Mouse (Mus musculus) MEL-GATA-1-ER (cell line): Measurements from ENCODE around the gene Rusc2.

Experiments
- DNase-seq: peaks from one replicate; pipeline ENCODE4 v3.0.0-alpha.2; 2012; ENCODE audit warnings: low read depth; ENCODE audit errors: extremely low read depth

The Rusc2 gene

GRCm38 (mm10) chr4:43415221-43416070 is 33.7 kb downstream of the Rusc2 start:
- DNase-seq: no peak

GRCm38 (mm10) chr4:43416071-43416490 is 34.3 kb downstream of the Rusc2 start:
- DNase-seq: no peak

- peak; percentile 94 for DNase-seq
These were observed 35.7 kb downstream of the Rusc2 start for GRCm38 (mm10) chr4:43417269-43418062.

DNA sequence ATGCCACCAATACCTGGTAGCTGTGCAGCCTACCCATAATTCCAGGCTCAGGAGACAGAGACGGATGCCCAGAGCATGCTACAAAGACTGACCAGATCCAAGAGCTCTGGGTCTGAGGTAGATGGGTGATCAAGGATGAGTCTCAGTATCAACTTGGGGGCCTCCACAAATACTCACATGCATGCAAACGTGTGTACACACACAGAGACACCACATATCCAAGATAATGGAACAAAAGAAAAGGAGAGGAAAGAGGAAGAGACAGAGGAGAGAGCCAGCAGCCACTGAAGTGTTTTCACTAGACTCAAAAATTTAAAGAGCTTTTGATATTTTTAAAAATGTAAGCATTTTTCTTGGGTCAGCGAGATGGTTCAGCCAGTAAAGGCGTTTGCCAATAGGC is 36.7 kb downstream of the Rusc2 start:
- DNase-seq: no peak

DNA sequence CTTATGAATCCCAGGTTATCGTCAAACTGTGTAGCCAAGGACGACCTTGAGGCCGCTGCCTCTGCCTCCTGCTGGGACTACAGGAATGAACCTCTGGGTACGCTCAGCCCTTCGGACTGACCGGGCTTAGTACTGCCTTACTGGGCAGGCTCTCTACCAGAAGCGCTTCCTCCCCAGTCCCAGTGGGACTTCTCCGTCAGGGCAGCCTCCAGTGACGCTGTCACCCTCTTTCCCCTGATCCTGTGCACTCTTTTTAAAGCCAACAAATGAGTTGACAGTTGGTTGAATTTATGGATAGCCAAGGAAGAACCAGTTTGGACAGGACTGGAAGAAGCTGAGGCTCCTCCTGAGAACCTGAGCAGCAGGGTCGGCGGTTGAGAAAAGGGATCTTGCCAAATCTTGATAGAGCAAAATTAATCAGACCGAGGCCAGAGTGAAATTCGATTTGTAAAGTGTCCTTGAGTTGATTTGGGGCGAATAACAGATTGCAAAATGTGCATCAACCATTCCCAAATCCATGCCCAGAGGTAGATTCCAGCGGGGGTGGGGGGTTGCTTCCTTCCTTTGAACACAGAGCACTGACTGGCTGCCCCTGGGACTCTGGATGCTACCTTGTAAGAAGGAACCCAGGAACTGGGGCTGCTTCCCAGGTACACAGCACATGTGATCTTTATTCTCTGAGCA is 37.3 kb downstream of the Rusc2 start:
- DNase-seq: no peak

DNA sequence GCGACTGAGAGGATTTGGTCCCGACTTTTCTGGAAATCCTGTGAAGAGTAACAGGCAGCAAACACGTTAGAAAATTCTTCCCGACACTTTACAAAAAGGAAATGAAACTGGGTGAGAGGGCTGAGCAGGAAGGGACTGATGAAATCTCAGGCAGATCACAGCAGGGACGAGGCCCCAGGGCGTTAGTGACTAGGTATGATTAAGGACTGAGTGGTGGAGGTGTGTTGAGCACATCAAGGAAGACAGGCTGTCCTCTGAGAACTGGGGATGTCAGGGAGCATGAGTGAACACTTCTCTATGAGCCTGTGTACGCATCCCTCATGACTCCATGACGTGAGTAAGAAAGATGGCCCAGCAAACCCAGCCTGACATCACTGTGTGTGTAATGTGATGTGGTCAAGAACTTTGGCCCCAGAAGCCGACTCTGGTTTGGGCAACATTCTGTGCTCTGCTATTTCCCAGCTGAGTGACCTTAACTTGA is 38.1 kb downstream of the Rusc2 start:
- DNase-seq: no peak

GRCm38 (mm10) chr4:43420305-43420704 is 38.5 kb downstream of the Rusc2 start:
- peak; percentile 63 for DNase-seq

DNA sequence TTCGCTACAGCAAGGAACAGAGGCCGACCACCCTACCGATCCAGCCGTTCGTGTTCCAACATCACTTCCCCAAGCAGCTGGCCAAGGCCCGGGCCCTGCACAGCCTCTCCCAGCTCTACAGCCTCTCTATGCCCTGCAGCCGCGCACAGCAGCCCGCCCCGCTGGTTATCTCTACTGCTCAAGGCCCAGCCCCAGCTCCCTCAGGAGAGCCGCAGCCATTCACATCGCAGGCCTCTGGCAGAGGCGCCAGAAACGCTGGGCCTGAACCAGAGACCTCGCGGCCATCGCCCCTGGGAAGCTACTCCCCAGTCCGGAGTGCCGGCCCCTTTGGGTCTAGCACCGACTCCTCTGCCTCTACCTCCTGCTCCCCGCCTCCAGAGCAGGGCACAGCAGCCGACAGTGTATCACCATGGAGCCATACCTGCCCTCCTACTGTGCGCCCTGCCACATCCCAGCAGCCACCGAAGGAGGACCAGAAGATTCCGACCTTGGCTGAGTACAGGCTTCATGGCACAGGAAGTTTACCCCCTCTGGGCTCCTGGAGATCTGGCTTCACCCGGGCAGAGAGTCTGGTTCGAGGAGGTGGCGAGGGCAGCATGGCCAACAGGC is 40.0 kb downstream of the Rusc2 start:
- no peak for DNase-seq

- DNase-seq: no peak
These were observed 41.6 kb downstream of the Rusc2 start for GRCm38 (mm10) chr4:43423267-43423934.

DNA sequence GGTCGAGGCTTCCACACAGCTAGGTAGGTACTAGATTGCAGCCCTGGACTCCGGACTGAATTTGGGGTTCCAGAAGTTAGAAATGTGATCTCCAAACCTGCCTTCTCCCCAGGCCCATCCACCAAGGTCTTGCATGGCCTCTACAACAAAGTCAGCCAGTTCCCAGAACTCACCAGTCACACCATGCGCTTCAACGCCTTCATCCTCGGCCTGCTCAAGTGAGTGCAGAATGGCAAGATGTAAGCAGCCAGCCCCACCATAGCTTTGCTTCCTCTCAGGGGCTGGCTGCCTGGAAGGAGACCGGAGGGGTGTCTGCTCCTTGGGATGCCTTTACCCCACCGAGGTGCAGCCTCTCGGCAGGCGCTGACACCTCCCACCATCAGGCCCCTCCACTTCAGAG is 42.3 kb downstream of the Rusc2 start:
- DNase-seq: no peak

- no peak for DNase-seq
These were observed 43.4 kb downstream of the Rusc2 start for GRCm38 (mm10) chr4:43425197-43425596.

GRCm38 (mm10) chr4:43425648-43426380 is 44.0 kb downstream of the Rusc2 start:
- DNase-seq: no peak

- DNase-seq: no peak
These were observed 44.7 kb downstream of the Rusc2 start for GRCm38 (mm10) chr4:43426487-43426886.

DNA sequence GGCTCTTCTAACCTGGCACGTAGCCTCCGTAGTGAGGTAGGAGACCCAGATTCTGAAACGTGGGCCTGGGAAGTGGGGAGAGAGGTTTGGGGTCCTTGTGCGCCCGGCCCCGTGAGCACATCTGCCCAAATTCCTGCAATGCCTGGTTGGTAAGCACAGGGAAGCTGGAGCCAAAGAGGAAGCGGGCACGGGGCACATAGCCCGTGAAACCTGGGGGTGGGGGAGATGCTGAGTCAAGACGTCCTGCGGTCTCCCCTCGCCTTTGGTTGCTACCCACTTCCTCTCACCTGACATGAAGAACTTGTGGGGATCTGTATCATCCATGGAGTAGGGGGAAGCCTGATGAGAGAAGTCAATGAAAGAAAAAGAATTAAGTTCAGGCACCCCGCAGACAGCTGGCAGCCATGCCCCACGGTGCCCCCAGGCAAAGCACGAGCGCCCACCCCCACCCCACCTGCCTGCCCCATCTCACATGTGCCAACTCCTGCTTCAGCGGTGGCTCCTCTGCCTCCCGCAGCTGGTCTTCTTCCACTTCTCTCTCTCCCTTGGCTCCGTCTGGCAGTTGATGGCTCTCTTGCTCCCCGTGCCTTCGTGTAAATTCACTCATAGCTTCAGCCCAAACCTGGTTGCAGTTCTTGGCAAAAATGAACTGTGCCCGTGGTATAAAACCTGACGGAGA is 45.9 kb downstream of the Rusc2 start:
- DNase-seq: no peak

DNA sequence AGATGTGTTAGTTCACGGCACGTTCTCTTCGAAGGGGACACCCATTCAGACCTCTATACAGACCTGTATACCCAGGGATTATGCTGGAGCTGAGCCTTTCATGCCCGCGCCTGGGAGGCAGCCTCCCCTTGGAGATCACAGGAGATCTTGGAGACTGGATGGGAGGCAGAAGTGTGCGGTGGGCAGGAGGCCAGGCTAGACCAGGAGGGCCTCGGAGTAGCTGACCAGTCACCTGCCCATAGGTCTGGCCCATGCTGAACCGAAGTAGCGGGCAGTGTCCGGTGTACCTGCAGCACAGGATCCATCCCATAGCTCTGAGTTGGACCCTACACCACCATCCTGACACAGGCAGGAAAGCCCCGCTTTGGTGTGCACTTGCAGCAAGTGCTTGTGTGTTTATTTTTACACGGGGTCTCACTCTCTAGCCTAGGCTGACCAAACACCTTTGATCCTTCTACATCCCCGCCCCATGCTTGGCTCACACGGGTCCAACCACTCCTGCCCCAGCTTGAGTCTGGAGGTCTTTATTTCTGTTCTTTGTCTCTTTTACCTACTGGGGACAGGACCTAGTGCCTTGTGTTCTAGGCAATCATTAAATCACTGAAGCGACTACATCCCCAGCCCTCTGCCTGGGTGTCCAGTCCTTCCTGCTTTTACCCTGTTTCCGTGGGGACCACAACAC is 46.5 kb downstream of the Rusc2 start:
- no peak for DNase-seq

- DNase-seq: no peak
These were observed 47.2 kb downstream of the Rusc2 start, which contains the start of gene Fam166b for GRCm38 (mm10) chr4:43428946-43429345. Fam166b (minus strand) TSS chr4:43429134.

GRCm38 (mm10) chr4:43431690-43432089 is 49.9 kb downstream of the Rusc2 start:
- DNase-seq: peak; percentile 71

DNA sequence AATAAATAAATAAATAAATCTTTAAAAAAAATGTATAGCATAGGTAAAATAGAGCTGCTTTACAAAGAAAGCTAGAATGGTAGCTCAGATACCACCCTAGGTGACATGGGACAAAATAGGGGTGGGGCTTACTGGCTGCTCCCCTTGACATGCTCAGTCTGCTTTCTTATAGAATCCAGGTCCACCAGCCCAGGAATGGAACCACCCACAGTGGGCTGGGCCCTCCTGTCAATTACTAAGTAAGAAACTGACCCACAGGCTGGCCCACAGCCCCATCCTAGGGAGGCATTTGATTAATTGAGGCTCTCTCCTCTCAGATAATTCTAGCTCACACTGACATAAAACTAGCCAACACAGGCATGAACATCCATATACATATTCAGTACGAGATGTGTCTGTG is 51.1 kb downstream of the Rusc2 start:
- no peak for DNase-seq

DNA sequence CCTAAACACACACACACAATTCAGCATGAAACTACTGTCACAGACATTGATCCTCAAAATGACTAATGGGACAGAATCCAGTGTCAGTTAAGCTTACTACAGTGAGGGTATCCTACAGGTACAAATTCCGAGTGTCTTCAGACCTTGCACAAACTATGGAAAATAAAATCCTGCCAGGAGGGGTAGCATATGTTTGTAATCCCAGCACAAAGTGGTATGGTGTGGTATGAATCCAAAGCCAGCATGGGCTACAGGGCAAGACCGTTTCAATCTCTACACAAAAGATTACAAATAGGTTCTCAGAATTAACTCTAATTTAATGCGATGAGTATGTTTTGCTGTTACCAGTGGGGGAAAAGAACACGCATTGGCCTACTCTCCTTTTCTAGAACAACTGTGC is 59.9 kb downstream of the Rusc2 start, which contains the start of gene Tesk1:
Gene Tesk1 (plus strand): TSS at position 301 of the 400 bp plus-strand sequence.
- no peak for DNase-seq
